Mouse (Mus musculus) neutrophil, adult 59 days (primary cell): Measurements from ENCODE around the gene Sfxn5. TPM values are rescaled to one million over a fixed set of nuclear protein-coding genes. Genes with fewer than 3 reads are reported as not detected.

Experiments
- total RNA-seq, 2 experiments: library from RNA; stranded (reverse); gene quantifications; 1 replicate in 1 of 2; 2 replicates in 1 of 2; pipeline ENCODE4 v1.2.4; 2023

Sfxn5 gene
- total RNA-seq, result 100 to 1,000 TPM in 1 of 2 experiments, 10 to 100 TPM in 1; 88.0 to 111 TPM

DNA sequence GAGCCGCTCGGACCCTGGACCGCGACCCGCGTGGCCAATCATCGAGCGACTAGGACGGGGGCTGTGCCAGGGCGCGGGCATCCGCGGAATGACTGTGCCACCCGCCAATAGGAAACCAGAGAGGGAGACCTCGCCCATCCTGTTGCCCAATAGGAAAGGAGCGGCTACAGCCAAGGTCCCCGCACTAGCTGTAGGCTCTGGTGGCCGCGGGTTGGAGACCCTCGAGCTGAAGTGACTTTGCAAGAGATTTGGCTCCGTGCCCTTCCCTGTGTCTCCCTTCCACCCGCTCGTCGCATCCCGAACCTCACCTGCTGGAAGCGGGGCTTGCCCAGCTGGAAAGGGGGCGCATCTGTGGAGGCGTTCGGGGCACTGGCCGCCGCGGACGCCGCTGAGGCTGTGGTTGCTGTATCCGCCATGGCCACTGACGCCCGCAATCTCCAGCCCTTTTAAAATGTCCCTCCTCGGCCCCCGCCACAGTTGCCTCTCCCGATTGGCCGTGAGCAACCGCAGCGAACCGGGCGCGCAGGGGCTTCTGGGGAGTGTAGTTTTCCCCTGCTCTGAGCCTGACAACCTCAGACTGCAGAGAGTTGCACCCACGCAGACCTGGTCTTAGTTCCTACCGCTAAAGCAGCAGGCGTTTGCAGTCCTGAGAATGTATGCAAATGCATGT, at the start of gene Sfxn5:
TSS of gene Sfxn5 (minus strand) at position 423 of the 670 bp plus-strand sequence.

DNA sequence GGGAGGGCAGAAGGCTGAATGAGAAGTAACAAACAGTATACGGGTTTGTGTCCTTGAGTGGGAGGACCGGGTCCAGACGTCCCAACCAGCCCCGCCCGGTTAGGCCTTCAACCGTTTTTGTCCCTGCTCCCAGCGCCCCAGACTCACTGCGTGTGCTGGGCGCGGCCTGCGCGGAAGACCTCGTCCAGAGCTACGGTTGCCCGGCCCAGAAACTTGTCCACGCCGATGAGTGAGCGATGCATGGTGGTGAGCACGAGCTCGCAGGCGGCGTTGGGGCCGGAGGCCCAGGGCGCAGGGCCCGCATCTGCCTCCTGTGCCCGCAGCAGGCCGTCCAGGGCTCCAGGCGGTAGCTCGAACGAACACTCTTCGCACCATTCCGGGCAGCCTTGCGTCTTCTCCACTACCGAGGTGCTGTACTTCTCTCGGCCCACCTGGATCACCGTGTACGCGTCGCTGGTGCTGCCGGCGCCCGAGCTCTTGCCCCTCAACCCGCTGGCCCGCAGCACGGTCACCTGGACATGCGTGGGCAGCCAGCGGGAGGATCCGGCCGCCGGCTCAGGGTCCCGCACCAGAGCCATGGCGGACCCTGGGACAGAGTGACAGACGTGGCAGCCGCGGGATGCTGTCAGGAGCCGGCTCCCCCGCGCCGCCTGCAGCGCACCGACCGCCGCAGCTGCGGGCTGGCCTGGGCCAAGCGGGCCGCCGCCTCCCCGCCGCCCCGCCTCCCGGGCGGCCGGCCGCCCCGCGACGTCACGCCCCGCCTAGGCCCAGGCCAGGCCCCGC, 40.9 kb upstream of the Sfxn5 start, which contains the start of gene Rab11fip5:
TSS of gene Rab11fip5 (minus strand) at position 684 of the 783 bp plus-strand sequence.

DNA sequence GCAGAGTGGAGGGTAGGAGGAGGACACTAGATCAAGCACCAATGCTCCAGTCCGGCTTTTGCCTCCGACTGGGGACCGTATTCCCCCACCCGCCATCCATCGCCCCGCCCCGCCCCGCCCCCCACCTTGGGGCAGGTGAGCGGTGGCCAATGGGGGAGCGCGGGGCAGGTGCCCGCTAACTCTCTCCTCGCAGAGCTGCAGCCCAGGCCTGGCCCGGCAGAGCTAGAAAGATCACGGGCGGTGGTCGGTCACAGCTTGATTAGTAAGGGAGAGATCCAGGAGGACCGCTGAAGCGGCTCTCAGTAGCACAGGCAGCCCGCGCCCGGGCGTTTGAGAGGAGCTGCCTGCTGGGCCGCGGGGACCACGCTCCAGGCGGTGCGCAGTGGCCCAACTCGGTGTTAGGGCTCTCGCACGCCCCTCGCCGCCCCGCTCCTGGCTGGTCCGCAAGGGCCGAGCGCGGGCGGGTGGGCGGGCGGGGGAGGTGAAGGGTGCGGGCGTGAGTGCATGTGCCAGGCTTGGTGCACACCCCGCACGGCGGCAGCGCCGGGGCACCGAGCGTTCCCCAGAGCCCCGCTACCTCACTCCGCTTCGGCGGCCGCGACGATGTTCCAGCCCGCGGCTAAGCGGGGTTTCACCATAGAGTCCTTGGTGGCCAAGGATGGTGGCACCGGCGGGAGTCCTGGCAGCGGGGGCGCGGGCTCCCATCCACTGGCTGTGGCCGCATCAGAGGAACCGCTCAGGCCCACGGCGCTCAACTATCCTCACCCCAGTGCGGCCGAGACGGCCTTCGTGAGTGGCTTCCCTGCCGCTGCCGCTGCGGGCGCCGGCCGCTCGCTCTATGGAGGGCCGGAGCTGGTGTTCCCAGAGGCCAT, 145.6 kb downstream of the Sfxn5 start, which contains the start of gene Emx1:
TSS of gene Emx1 (plus strand) at position 99 of the 872 bp plus-strand sequence.

Other genes starting within 250 kb of the Sfxn5 start
- 1 to 10 TPM; 9.6 to 9.7 TPM for gene Spr, start 195.7 kb downstream of the Sfxn5 start, total RNA-seq
- not detected for gene Emx1, start 146.0 kb downstream of the Sfxn5 start, total RNA-seq
- gene Rab11fip5, start 41.2 kb upstream of the Sfxn5 start, total RNA-seq, result 10 to 100 TPM; 17.1 to 18.5 TPM
- gene Noto, start 90.5 kb upstream of the Sfxn5 start, total RNA-seq, result not detected
- 10 to 100 TPM; 10.0 to 10.1 TPM for gene Smyd5, start 98.6 kb upstream of the Sfxn5 start, total RNA-seq
- 10 to 100 TPM; 88.7 to 94.7 TPM for gene Cct7, start 118.1 kb upstream of the Sfxn5 start, total RNA-seq
- gene Pradc1, start 118.5 kb upstream of the Sfxn5 start, total RNA-seq, result 10 to 100 TPM; 16.2 to 17.6 TPM
- not detected for gene Fbxo41, start 169.6 kb upstream of the Sfxn5 start, total RNA-seq
- gene Egr4, start 180.2 kb upstream of the Sfxn5 start, total RNA-seq, result not detected